Mouse (Mus musculus): ENCODE measurements around the gene Ak5.

Ak5 gene

DNA sequence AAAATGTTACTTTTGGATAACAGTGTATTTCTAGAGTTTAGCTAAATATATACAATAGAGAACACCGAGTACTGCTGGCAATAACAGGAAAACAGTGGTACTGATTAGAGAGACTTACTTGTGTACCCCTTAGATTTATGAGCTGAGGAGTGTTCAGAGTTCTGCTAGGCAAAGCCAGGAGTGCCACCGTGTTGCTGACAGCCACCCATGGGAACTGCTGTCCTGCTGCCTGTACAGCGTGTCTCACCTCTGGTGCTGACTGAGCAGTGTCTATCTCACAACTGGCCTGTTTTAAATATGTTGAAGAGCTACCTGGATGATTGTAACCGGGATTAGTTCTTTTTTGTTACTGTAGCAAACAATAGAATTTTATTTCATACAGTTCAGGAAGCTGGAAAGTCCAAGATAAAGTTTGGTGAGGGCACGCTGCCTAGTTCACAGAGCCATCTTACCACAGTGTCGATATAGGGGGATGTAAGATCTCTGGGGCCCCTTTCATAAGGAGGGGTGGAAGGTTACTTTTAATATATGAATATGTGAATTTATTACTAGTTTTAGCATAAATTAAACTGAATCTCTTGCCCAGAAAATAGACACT lies 103.5 kb downstream of the Ak5 start:
- DNase-seq (ENCODE audit: low spot score), result no peak

DNA sequence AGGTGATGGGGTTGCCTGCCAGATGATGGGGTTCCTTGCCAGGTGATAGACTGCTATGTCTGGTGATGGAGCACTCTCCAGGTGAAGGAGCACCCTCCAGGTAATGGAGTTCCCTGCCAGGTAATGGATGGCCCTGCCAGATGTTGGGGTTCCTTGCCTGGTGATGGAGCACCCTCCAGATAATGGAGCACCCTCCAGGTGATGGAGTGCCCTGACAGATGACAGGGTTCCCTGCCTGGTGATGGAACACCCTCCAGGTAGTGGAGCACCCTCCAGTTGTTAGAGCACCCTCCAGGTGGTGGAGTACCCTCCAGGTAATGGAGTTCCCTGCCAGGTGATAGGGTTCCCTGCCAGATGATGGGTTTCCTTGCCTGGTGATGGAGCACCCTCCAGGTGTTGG lies 104.3 kb downstream of the Ak5 start:
- no peak for DNase-seq (ENCODE audit: low spot score)

DNA sequence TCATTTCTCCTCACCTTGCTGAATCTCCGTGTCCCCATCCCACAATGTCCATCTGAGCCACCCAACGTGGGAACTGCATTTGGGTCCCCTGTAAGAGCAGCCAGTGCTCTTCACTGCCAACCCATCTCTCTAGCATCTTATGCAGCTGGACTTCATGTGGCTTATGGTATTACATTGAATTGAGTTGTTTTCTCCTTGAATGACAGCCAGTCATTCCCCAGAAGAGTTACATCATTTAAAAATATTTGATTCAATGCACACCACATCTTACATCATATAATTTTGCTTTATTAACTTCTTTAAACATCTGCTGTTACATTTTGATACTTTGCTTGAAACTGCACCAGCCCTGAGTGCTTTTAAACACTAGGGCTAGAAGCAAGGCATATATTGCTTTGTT lies 106.5 kb downstream of the Ak5 start:
- DNase-seq (ENCODE audit: low spot score), result no peak

DNA sequence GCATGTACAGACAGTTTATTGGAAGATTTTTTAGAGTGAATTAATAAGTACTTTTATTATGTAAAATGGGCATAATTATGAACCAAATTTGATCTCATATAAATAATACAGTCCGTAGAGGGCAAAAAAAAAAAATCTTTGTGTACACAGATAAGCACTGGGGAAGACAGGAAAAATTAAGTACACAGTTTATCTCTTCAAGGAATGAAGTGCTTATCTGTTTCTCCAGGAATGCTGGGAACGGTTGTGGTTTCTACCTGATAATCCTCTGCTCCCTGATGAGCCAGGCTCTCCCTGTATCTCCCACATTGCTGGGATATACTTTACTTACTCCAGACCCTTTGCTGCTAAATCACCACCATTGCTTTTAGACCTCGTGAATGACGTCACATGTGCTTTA lies 108.9 kb downstream of the Ak5 start:
- no peak for DNase-seq (ENCODE audit: low spot score)

DNA sequence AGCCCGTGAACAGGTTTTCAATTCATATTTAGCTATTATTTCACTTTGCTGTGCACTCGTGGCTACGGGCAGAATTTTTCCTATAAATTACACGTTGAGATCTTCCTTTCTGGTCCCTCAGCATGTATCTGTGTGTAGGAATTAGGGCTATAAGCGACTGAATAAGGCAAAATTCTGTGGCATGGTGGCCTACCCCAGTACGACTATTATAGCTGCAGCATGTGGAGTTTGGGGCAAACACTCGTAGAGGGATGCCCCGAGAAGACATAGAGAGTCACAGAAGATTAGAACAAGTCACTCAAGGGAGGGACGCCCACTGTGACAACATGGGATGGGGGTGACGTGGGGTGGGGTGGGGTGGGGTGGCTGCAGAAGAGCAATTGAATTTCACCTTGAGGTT lies 110.1 kb downstream of the Ak5 start:
- DNase-seq (ENCODE audit: low spot score), result no peak

DNA sequence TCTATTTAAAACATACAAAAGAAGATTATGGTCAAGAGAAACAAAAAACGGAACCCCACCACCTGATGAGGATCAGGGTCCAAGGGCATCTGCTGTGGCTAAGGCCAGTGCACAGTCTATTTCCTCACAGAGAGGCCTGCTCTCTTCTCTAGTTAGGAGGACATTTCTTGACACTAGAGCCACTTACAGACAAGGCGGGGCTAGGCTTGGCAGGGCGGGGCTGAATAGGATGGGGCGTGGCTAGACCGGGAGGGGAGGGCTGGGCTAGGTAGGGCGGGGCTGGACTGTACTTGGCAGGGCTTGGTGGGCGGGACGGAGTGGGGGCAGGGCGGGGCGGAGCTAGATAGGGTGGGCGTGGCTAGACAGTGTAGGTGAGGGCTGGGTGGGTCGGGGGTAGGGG lies 110.5 kb downstream of the Ak5 start:
- DNase-seq (ENCODE audit: low spot score), result peak; percentile 66

DNA sequence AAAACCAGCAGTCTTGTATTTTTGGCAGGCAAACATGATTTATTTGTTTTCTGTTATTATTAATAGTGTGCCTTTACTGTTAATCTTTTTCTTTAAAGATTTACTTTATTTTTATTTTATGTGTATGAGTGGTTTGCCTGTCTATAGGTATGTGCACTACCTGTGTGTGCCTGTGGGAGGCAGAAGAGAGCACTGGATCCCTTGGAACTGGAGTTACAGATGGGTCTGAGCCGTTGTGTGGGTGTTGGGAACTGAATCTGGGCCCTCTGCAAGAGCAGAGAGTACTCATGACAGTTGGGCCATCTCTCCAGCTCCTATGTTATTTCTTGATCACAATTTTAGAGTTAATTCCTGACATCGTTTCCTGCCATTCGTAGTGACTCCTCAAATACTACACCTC lies 111.2 kb downstream of the Ak5 start:
- no peak for DNase-seq (ENCODE audit: low spot score)

DNA sequence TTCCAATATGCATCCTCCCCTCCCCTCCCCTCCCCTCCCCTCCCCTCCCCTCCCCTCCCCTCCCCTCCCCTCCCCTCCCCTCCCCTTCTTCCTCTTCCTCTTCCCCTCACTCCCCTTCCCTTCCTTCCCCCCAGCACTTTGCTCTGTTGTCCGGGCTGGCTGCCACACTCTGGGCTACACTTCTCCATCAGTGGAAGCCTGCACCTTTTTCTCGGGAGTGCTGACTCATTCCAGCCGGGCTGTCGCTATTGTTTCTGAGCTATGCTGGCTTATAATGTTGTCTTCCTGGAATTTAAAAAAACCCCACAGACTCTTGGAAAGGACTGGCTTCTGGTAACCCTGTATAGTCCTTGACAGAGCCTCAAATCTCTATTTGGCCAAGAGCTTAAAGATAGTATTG lies 111.7 kb downstream of the Ak5 start:
- DNase-seq (ENCODE audit: low spot score), result no peak

DNA sequence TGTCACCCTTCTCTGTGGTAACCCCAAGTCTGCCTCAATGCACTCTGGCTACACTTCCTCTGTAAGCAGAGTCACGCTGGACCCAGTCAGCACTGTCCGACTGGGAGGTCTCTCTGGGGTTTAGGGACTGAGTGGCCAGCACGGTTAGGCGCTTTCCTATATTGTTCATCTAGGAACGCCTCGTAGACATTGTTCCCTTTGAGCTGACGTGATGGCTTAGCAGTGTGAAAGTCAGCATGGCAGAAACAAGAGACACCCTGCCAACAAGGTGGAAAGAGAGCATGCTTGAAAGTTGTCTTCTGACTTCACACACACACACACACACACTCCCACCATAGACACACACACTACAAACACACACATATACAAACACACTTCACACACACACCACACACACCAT lies 112.9 kb downstream of the Ak5 start:
- no peak for DNase-seq (ENCODE audit: low spot score)

DNA sequence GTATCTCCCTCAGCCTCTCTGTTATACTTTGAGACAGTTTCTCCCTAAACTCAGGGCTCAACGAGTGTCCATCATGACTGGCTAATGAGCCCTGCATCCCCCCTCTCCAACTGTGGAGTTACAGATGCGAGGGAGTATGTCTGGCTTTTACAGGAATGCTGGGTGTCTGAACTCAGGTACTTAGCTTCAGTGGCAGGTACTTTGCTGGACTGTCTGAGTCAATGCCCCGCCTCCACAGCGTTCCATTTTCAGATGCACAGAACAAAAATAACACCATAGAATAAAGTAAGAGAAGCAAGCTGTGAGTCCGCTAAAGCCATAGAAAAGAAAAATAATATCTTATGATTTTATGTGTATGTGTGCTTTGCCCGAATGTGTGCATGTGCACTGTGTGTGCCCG lies 113.8 kb downstream of the Ak5 start:
- DNase-seq (ENCODE audit: low spot score), result no peak

DNA sequence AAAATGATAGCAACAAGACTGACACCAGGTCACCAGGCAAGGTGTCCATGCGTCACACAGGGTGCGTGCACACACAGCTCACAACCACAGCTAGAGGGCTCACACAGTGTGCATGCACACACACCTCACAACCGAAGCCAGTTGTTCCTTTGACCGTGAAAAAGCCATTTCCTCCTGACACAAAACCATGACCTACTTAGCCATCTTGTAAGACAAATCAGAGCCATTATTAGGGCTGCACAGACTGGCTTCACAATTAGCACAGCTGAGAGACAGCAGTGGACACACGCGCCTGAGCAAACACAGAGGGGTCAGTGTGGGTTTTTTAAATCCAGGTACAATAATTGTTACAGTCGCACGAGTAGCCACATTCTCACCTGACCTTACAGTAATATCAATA lies 115.5 kb downstream of the Ak5 start:
- no peak for DNase-seq (ENCODE audit: low spot score)

DNA sequence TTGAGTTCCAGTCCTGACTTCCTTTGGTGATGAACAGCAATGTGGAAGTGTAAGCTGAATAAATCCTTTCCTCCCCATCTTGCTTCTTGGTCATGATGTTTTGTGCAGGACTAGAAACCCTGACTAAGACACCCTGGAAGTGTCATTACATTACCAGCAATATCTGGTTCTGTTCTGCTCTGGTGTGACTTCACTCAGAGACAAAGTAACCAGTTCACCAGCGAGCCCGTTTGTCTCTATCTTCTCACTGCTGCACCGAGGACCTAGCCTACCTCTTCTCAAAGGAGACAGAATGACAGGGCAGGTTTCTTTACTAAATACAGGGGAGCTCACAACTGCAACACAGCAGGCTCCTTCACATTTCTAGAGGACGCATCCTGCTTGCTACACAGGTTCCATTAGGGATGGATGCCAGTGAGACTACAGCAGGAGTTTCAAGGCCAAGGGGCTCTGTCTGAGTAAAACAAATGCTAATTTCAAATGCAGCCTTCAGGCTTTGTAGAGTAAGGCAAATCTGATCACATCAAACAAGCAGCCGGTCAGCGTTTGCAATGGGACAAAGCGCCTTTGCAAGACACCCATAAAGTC lies 117.5 kb downstream of the Ak5 start:
- DNase-seq (ENCODE audit: low spot score), result no peak

DNA sequence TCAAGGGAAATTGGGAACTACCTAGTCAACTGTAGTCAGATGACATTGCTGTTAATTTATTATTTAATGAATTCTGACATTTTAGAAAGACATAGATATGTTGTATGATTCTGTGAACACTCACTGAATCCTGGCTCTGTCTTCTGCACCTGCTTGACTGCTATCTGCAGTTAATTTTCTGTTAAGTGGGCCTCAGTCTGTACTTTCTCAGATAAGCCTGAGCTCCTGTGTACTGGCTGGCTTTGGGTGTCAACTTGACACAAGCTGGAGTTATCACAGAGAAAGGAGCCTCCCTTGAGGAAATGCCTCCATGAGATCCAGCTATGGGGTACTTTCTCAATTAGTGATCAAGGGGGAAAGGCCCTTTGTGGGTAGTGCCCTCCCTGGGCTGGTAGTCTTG lies 118.1 kb downstream of the Ak5 start:
- no peak for DNase-seq (ENCODE audit: low spot score)

DNA sequence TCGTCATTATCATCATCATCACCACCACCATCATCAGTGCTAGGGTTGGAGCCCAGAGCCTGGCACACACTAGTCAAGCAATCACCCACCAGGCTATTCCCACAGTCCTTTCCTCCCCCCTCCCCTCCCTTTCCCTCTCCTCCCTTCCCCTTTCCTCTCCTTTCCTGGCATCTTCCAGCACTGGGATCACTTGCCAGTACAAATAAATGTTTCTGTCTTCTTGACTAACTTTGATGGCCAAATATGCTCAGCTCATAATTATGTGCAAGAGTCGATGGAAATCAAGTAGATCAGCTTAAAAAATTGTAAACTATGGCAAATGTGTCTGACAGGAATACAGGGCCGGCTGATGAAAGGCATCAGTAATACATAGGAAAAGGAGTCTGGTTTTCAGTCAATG lies 123.2 kb downstream of the Ak5 start:
- DNase-seq (ENCODE audit: low spot score), result no peak

DNA sequence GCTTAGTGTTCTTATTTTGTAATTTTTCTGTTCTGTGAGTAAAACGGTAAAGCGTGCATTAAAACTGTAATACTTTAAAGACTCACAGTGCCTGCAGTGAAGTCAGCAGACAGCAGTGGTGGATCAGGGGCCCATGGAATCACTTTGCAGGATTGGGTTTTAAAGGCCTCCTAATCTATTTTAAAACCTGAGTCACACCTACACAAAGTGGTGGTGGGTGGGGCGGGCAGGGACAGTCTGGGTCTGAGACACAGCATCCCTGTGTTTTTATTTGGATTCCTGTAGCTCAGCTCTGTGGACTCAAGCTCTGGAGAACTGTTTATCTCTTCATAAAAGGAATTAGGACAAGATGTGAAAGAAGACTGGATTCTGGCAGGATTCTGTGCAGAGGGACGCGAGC lies 125.9 kb downstream of the Ak5 start:
- no peak for DNase-seq (ENCODE audit: low spot score)

DNA sequence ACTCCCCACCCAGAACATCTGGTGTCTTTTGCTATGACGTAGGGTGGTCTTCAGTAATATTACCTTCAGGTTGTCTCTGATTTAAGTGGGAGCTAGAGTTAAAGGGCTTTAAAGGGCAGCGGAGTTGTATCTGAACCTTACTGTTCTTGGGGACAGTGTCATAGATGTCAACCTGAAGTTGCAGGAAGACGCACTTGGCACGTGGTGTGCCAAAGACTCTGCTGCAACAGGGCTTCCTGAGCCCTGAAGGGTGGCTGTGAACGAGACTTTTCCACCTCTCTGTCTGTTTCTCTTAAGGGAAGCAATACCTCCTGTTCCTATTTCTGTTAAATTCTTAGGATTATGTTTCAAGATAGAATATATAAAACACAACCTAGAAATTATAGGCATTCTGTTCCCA lies 137.8 kb downstream of the Ak5 start:
- no peak for DNase-seq (ENCODE audit: low spot score)

DNA sequence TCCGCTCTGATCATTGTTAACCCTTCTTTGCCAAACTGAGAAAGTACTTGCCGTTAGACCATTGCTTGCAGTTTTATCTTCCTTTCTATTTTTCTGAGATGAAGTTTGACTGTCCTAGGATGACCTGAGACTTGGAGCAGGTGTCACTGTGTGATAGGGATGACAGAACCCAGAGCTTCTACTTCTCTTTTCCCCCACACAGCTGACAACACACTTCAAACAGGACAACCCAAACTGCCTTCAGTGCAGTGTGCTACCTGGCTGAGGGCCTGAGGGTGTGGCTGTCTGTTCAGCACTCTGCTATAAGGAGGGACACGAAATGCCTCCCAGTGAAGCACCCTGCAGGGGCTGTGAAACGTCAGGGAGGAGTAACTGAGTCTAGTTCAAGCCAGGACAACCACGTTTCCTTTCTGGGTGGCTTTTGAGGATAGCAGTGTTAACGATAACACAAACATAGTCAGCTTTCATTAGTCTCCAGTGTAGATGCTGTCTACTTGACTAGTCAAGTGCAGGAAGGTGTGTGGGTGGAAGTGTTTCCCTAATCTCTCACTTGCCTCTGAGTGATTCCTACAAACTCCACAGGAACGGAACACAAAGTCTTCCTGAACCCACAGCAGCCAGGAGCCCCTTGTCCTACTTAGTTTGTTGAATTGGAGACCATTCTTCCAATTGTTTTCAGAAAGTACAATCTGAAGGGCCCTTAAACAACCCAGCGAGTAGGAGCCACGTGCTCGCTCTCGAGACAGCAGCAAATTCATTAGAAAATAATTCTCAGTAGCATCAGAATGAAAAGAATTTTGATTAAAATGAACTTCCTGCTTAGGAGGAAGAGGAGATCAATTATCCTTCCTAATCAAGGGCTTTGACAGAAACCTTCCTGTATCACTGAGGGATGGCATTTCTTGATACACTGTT lies 138.8 kb downstream of the Ak5 start:
- DNase-seq (ENCODE audit: low spot score), result no peak

DNA sequence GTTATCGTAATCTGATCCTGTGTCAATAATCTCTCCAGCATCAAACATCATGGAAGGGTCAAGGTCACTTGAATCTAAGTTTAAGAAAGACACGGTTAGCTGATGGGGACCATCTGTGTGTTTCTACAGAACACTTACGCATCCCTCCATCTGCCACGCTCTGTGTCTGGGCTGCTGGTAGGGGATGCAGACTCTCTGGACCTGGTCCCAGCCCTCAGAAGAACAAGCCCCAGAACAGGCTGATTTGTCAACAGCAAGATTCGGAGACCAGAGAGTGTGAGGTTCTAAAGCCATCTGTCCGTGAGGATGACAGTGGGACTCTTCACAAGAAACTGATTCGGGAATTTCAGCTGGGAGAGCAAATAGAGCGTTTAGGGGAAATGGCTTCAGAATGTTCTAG lies 141.4 kb downstream of the Ak5 start:
- no peak for DNase-seq (ENCODE audit: low spot score)

DNA sequence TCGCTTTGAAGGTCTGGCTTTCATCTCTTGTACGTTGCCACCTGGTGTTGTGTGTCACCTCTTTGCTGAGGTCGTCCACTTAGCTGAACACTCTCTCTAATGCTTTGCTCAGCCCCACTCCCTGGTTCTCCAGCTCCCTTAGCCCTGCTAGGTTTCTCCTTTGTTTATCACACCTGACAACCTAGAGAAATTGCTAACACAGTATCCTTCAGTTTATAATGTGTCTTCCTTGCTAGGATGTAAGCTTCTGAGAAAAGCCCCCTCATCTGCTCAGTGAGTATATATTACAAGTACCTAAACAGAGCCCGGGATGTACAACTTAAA lies 144.9 kb downstream of the Ak5 start:
- no peak for DNase-seq (ENCODE audit: low spot score)

DNA sequence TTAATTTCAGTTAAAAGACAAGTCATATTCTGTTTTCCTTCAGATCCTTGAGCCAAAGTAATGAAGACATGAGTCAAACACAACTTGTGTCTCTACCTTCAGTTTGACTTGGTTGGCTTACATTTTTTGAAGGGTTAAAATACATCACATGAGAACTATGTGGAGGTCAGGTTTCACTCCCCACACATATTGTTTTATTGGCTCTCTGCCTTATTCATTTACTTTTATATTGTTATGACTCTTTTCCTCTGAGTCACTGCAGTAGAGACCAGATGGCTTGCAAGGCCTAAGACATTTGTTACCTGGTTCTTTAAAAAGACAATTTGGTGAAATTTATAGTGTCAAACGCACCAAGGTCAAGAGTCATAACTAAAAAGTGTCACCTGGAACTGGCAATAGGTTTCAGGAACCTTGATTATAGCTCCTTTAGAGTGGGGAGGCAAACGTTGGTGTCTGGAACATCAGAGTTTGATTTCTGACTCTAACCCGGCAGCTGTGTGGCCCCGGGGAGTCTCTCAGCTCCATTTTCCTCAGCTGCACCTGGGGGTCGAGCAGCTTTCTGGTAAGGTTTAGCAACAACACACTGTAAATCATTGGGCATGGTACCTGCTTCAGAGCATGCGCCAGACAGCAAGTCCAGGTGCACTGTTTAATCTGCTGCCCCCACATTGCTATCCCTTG lies 145.4 kb downstream of the Ak5 start:
- no peak for DNase-seq (ENCODE audit: low spot score)

DNA sequence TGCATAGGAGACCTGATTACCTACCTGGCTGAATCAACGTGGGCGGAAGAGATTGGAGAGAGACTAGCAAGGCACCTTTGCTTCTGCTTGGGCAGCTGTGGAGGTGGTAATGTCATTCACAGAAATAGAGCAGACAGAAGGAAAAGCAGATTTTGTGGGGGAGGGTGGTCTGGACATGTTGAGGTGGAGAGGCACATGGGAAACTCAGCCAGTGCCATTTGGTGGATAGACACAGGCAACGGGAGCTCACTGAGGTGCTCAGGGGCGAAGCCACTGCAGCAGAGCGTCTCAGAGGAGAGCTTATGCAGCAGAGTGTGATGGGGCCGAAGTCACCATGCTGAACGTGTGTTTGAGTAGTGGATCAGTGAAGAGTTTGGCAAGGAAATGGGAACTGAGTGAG lies 147.1 kb downstream of the Ak5 start:
- DNase-seq (ENCODE audit: low spot score), result no peak

DNA sequence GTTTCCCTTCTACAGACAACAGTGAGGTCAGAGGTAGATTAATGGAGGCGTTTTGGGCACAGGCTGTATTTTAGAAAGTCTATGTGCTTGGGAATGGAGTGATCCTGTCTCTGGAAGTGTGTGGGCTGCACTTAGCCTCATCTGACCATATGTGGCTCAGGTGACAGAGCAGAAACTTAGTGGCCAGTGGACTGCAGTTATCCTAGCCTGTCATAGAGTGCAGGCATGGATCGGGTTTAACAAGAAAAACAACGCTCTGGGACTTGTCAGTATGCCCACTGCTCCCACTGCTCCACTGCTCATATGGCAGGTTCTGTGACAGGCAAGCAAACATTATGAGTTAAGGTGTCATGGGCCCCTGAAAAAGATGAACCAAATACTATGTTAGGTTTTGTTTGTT lies 148.1 kb downstream of the Ak5 start:
- DNase-seq (ENCODE audit: low spot score), result no peak

DNA sequence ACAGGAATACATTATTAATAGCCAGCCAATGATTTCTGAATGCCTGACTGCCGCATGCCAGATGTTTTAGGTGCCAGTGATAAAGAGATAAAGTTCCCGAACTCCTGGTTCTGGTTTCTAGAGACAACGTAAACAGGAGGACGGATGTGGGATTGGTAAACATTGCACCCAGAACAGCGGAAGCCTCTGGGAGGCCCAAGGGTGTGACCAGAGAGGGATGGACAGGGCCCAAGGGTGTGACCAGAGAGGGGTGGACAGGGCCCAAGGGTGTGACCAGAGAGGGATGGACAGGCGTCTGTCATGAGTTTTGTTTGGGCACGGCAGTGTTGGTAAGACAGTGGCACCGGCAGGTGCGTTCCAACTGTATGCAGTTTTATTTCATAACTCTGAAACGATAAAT lies 148.6 kb downstream of the Ak5 start:
- DNase-seq (ENCODE audit: low spot score), result no peak
